Mouse (Mus musculus) liver, embryonic 12.5 days (tissue): ENCODE data around the gene Arid5b. TPM values are rescaled to one million over a fixed set of nuclear protein-coding genes. Genes with fewer than 3 reads are reported as not detected.

ENCODE experiments used
- ATAC-seq: fragments of 200-750 bp; cut with Nextera tagmentation; 2 replicates; pipeline ENCODE4 v1.8.0; 2017; ENCODE audit warnings: moderate number of reproducible peaks, mild to moderate bottlenecking, moderate library complexity
- H3K27ac ChIP-seq: fragments of 300-500 bp; sonication (generic); 2 replicates; pipeline ENCODE4 v1.5.1; 2016; ENCODE audit warnings: mild to moderate bottlenecking
- H3K27me3 ChIP-seq: fragments of 300-500 bp; sonication (generic); replicated peaks from 2 replicates; pipeline ENCODE4 v1.6.1; 2016; ENCODE audit warnings: mild to moderate bottlenecking, moderate library complexity
- H3K36me3 ChIP-seq: fragments of 300-500 bp; sonication (generic); 2 replicates; pipeline ENCODE4 v1.6.1; 2016; ENCODE audit warnings: mild to moderate bottlenecking, moderate library complexity
- H3K4me1 ChIP-seq: fragments of 300-500 bp; sonication (generic); 2 replicates; pipeline ENCODE4 v1.6.1; 2016
- H3K4me2 ChIP-seq: fragments of 300-500 bp; sonication (generic); 2 replicates; pipeline ENCODE4 v1.6.1; 2016; ENCODE audit warnings: mild to moderate bottlenecking, moderate library complexity
- H3K4me3 ChIP-seq: fragments of 300-500 bp; sonication (generic); 2 replicates; pipeline ENCODE4 v1.5.1; 2016; ENCODE audit warnings: mild to moderate bottlenecking, moderate library complexity
- H3K9ac ChIP-seq: fragments of 300-500 bp; sonication (generic); 2 replicates; pipeline ENCODE4 v1.6.1; 2016; ENCODE audit warnings: mild to moderate bottlenecking, moderate library complexity
- H3K9me3 ChIP-seq: fragments of 300-500 bp; sonication (generic); replicated peaks from 2 replicates; pipeline ENCODE4 v1.6.1; 2016; ENCODE audit warnings: mild to moderate bottlenecking, moderate library complexity
- WGBS: fragments of 180-500 bp; shearing (Covaris S2); methylation state at CpG from one replicate; pipeline ENCODE4 v1.1.7; 2016; ENCODE audit not compliant: insufficient replicate concordance; 5-methylcytosine and 5-hydroxymethylcytosine counted together
- polyA plus RNA-seq: library from polyadenylated mRNA; unstranded; fragments of >200 nt; fragmentation: Nextera tagmentation; extraction: Ambion mirVana; gene quantifications from 2 replicates; pipeline ENCODE4 v1.2.1, GENCODE M21; 2016

Arid5b gene
- polyA plus RNA-seq, 1 experiment from 2014 or later, result 7.2 TPM

DNA sequence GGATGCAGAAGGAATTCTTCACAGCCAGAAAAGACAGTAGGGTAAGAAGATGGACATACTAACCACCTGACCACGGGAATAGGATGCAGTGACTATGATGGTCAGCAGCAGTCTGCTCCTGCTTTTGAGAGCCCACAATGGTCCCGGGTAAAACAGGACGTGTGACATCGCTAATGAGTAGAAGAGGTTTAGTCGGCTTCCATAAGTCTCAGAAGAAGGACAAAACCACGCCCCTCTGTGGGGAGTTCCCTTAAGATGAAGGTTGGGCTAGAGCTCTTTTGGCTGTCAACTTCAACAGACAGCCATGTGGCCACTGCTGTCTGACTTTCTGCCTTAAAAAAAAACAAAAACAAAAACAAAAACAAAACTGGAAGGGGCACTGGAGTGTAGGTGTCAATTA lies 74.1 kb downstream of the Arid5b start:
- H3K9ac ChIP-seq, result no peak overlapping the region
- no peak overlapping the region for H3K4me2 ChIP-seq
- no peak overlapping the region for H3K27ac ChIP-seq
- WGBS, result 64% methylated on average over 6 of the region's 6 CpGs
- ATAC-seq, result no peak
- no peaks in the 10 kb centered on the region for H3K4me1 ChIP-seq
- H3K36me3 ChIP-seq, result no peaks in the 10 kb centered on the region
- H3K9me3 ChIP-seq, result no peaks in the 10 kb centered on the region
- H3K27me3 ChIP-seq, result no peaks in the 10 kb centered on the region
- no peak overlapping the region for H3K4me3 ChIP-seq

DNA sequence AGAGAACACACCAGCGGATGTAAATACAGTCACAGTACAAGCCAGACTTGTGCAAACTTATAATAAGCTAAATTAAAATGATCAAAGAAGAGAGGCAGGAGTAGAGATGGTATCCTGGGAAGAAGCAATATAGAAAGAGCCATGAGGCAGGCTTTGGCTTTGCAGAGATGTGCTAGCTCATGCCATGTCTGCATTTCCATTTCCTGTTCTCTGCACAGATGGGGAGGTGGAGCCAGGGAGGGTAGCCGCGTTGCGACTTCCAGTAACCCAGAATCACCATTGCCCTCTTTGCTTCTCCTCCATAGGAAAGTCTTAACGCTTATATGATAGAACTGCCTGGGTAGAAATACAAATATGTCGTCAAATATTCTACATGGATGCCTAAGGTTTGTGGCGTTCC lies 74.7 kb downstream of the Arid5b start:
- no peak overlapping the region for H3K9ac ChIP-seq
- H3K27me3 ChIP-seq, result no peaks in the 10 kb centered on the region
- no peak overlapping the region for H3K27ac ChIP-seq
- no peak overlapping the region for H3K4me2 ChIP-seq
- H3K9me3 ChIP-seq, result no peaks in the 10 kb centered on the region
- ATAC-seq, result no peak
- no peaks in the 10 kb centered on the region for H3K4me1 ChIP-seq
- 71% methylated on average over 7 of the region's 7 CpGs for WGBS
- H3K36me3 ChIP-seq, result no peaks in the 10 kb centered on the region
- H3K4me3 ChIP-seq, result no peak overlapping the region

DNA sequence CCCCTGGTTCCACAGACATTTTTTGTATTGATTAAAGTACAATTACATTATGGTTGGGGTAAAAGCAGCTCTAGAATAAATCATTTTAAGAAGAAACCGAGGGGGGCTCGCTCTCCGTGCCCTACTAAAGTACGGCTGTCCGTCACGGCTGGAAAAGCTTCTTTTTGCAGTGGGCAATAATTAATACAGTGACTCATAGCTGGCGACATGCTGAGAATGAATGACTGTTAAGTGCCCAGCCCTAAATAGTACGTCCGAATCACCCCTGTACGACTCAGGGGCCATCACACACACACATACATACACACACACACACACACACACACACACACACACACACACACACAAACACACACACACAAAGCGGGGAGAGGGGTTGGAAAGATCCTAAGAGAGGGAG lies 75.2 kb downstream of the Arid5b start:
- no peak for ATAC-seq

DNA sequence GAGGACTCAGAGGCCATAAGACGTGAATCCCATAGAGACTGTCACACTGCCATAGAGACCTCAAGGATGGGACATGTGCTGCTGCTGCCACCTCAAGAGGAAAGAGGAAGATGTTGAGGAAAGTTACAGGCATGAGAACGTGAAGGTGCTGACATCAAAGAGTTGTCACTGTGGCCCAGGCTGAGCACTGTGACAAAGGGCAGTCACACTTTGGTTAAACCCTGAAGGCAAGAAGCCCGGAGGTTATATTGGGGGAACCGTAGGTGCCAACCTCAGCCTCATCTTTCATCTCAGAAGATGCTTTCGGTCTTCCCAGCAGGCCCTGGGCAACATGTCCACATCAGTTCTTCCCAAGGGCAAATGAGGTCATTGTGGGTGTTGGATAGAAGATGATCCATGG lies 79.1 kb downstream of the Arid5b start:
- Histone ChIP-seq H3K27ac (no peak overlapping the region), H3K4me2 (no peak overlapping the region), H3K9me3 (no peaks in the 10 kb centered on the region), H3K9ac (no peak overlapping the region), H3K27me3 (no peaks in the 10 kb centered on the region), H3K36me3 (no peaks in the 10 kb centered on the region), H3K4me1 (peaks cover 6% of the 10 kb centered on the region; the same call in 1 of the 2 replicates), H3K4me3 (no peak overlapping the region)
- 67% methylated on average over 5 of the region's 5 CpGs for WGBS
- no peak for ATAC-seq

More for the DNA sequence above, 75.2 kb downstream of the Arid5b start:
- Histone ChIP-seq H3K36me3 (no peaks in the 10 kb centered on the region), H3K9ac (no peak overlapping the region), H3K4me1 (no peaks in the 10 kb centered on the region), H3K9me3 (no peaks in the 10 kb centered on the region), H3K4me3 (no peak overlapping the region), H3K27me3 (no peaks in the 10 kb centered on the region), H3K27ac (no peak overlapping the region), H3K4me2 (no peak overlapping the region)
- WGBS, result 70% methylated on average over 11 of the region's 11 CpGs

DNA sequence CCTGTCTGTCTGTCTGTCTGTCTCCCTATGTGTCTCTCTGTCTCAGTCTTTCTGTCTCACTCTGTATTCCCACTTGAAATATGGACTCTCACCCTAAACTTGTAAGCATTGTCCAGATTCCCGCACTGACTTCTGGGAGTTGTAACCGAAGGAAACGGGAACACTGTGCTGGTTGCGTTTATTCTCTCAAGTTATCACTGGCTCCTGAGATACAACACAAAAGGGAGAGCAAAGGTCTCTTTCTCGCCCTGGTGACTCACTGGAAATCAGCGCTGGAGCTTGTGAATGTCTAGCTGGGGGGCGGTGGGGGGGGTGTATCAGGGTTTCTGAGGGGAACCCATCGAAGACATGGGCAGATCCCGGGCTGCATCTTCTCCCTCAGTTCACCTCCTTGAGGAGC lies 82.2 kb downstream of the Arid5b start:
- H3K9me3 ChIP-seq, result no peaks in the 10 kb centered on the region
- H3K4me2 ChIP-seq, result no peak overlapping the region
- no peak overlapping the region for H3K4me3 ChIP-seq
- no peak overlapping the region for H3K9ac ChIP-seq
- no peaks in the 10 kb centered on the region for H3K27me3 ChIP-seq
- no peaks in the 10 kb centered on the region for H3K36me3 ChIP-seq
- H3K4me1 ChIP-seq, result peaks cover 15% of the 10 kb centered on the region; the same call in 1 of the 2 replicates
- WGBS, result 63% methylated on average over 9 of the region's 9 CpGs
- H3K27ac ChIP-seq, result no peak overlapping the region
- no peak for ATAC-seq

DNA sequence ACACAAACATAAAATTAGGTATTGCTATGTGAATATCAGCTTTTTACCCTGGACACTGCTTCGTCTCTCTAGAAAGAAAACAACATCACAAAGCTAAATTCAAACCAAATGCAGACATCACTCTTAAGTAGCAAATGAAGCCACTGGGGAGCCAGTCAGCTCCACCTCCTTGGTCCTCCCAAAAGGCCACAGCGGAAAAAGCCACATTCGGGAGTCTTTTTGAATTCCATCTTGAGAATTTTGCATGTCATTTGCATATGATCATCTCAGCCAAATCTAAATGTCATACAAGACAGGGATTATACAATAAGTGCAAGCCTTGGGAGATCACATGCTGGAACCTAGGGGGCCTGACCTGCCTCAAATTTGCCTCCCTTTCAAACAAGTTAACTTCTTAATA lies 85.0 kb downstream of the Arid5b start:
- H3K27me3 ChIP-seq, result no peaks in the 10 kb centered on the region
- no peak for ATAC-seq
- WGBS, result 68% methylated on average over 3 of the region's 3 CpGs
- no peaks in the 10 kb centered on the region for H3K36me3 ChIP-seq
- H3K4me1 ChIP-seq, result peaks cover 15% of the 10 kb centered on the region; the same call in 1 of the 2 replicates
- H3K4me3 ChIP-seq, result no peak overlapping the region
- H3K9me3 ChIP-seq, result no peaks in the 10 kb centered on the region
- H3K4me2 ChIP-seq, result no peak overlapping the region
- H3K27ac ChIP-seq, result no peak overlapping the region
- no peak overlapping the region for H3K9ac ChIP-seq

DNA sequence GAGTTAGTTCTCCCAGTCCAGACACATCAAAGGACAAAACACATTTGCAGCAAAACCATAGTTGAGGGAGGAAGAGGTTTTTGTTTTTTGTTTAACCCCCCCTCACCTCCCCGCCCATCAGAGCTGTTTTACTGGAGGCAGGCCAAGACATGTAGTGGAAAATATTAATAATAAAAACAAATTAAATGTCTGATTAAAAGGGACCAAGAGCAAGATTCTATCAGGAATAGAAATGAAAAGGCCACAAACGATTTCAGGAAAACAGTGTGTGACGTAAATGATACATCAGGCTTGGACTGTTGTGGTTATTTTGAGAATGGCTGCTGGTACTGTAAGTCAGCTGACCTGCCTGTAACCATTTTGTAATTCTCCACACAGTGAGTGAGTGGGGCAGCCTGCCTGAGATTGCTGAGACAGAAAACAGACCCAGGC lies 85.7 kb downstream of the Arid5b start:
- Histone ChIP-seq H3K36me3 (no peaks in the 10 kb centered on the region), H3K27ac (no peak overlapping the region), H3K4me3 (no peak overlapping the region), H3K27me3 (no peaks in the 10 kb centered on the region), H3K9ac (no peak overlapping the region), H3K4me2 (no peak overlapping the region), H3K9me3 (no peaks in the 10 kb centered on the region), H3K4me1 (peaks cover 15% of the 10 kb centered on the region; the same call in 1 of the 2 replicates)
- no peak for ATAC-seq
- WGBS, result 42% methylated on average over 3 of the region's 3 CpGs

DNA sequence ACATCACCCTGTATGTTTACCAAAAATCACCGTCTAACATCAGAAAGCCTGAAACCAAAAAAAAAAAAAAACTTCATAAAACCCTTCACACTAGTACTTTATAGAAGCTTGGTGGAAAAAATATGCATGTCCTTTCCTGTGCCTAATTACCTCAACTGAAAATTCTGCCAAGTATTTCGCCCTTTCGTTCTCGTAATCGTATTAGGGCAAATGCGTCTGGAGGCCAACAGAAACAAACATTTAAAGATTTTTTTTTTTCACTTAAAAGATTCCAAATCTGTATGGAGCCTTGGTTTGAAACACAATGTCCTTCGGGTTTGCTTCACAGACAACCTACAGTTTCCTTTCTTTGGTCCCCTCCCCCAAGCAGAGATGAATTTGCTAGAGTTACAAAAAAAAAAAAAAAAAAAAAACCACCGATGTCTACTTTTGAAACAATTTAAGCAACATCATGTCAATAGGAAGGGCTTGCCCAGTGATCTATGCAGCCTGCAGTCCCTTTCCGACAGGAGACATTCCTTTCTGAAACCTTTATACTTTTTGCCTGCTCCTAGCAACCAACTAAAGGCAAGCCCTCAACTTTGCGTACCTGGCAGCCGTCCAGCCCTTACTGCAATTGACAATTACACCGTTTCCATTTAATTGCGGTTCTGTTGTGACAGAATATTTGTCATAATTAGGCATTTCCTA lies 86.7 kb downstream of the Arid5b start:
- Histone ChIP-seq H3K4me3 (no peak overlapping the region), H3K4me2 (peak overlapping the region; percentile 24; the same call in 1 of the 2 replicates), H3K9me3 (no peaks in the 10 kb centered on the region), H3K27me3 (no peaks in the 10 kb centered on the region), H3K27ac (no peak overlapping the region), H3K9ac (no peak overlapping the region), H3K36me3 (no peaks in the 10 kb centered on the region), H3K4me1 (peaks cover 15% of the 10 kb centered on the region; the same call in 1 of the 2 replicates)
- WGBS, result 66% methylated on average over 13 of the region's 13 CpGs
- ATAC-seq, result no peak

DNA sequence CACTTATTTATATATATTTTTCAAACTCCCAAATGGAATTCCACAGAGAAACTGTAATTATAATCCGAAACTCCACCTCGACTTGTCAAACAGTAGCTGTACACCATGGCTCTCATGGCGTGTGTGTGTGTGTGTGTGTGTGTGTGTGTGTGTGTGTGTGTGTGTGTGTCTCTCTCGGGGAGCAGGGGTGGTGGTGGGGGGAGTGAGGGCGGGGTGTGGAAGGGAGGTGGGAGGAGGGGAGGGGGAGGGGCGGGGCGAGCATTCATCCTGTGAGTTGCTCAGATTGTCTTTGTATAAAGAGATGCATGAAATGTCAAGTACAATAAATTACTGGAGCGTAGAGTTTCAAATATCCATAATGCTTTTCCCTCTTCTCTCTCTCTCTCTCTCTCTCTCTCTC lies 87.4 kb downstream of the Arid5b start:
- Histone ChIP-seq H3K4me2 (no peak overlapping the region), H3K9me3 (no peaks in the 10 kb centered on the region), H3K9ac (no peak overlapping the region), H3K36me3 (no peaks in the 10 kb centered on the region), H3K4me3 (no peak overlapping the region), H3K27ac (no peak overlapping the region), H3K4me1 (peaks cover 11% of the 10 kb centered on the region; the same call in 1 of the 2 replicates), H3K27me3 (no peaks in the 10 kb centered on the region)
- WGBS, result 68% methylated on average over 4 of the region's 8 CpGs
- ATAC-seq, result no peak

DNA sequence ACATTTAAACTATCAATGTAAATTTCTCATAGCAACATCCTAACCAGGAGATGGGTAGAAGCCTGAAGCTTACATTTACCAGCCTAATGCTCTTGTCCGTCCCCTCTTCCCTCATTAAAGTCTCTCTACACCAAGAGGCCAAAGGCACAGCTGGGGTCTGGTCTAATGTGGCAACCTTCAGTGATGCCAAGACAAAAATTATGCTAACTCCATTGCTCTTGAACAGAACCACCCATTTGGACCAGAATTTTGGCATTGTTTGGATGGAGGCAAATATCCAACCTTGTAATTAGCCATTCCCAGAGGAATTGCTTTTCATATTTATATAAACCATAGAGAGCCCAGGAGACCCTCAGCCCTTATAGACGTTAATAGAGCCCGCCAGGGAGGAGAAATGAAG lies 88.7 kb downstream of the Arid5b start:
- H3K9ac ChIP-seq, result no peak overlapping the region
- peaks cover 5% of the 10 kb centered on the region; the same call in 1 of the 2 replicates for H3K36me3 ChIP-seq
- no peak overlapping the region for H3K4me3 ChIP-seq
- H3K4me1 ChIP-seq, result peaks cover 9% of the 10 kb centered on the region; the same call in 1 of the 2 replicates
- H3K27ac ChIP-seq, result no peak overlapping the region
- 67% methylated on average over 3 of the region's 3 CpGs for whole genome bisulfite sequencing
- no peaks in the 10 kb centered on the region for H3K27me3 ChIP-seq
- H3K9me3 ChIP-seq, result no peaks in the 10 kb centered on the region
- H3K4me2 ChIP-seq, result no peak overlapping the region
- no peak for ATAC-seq

DNA sequence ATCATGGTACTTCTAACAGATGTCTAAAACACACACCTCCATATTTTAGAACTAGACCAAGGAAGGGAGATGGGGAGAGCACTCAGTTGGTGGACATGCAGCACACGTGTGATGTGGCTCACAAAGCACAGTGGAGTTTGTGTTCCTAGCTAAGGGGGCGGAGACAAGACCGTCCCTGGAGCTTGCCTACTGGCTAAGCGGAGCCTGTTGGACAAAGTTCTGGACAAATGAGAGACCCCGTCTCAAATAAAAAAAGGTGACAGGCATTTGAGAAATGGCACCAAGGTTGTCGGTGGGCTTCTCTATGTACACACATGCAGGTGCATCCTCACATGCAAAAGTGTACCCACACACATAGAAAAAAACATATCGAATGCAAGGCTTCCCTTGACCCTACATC lies 95.4 kb downstream of the Arid5b start:
- H3K9ac ChIP-seq, result no peak overlapping the region
- no peak overlapping the region for H3K4me3 ChIP-seq
- peaks cover 10% of the 10 kb centered on the region for H3K4me1 ChIP-seq
- no peak overlapping the region for H3K4me2 ChIP-seq
- 72% methylated on average over 7 of the region's 7 CpGs for WGBS
- no peak overlapping the region for H3K27ac ChIP-seq
- ATAC-seq, result no peak
- H3K9me3 ChIP-seq, result no peaks in the 10 kb centered on the region
- H3K27me3 ChIP-seq, result no peaks in the 10 kb centered on the region
- peaks cover 10% of the 10 kb centered on the region; the same call in 1 of the 2 replicates for H3K36me3 ChIP-seq

DNA sequence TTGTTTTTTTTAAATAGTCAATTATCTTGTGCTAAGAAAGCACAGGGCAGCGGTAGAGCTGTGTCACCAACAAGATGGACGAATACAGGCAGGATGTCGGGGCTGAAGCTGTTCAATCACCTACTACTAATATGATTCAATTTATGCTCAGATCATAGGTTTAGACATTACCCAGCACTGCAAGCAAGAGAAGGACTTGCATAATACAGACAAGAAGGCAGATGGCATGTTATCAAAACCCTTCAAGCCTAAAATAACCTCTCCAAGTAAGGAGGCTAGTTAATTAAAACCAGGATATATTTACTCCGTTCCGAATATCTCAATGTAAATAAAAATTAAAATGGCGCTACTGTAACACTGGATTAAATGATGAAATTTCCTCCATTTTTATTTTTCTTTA lies 96.3 kb downstream of the Arid5b start:
- H3K4me3 ChIP-seq, result no peak overlapping the region
- no peak overlapping the region for H3K4me2 ChIP-seq
- H3K27ac ChIP-seq, result no peak overlapping the region
- H3K9ac ChIP-seq, result no peak overlapping the region
- H3K36me3 ChIP-seq, result peaks cover 10% of the 10 kb centered on the region; the same call in 1 of the 2 replicates
- no peaks in the 10 kb centered on the region for H3K9me3 ChIP-seq
- 88% methylated on average over 6 of the region's 6 CpGs for WGBS
- H3K27me3 ChIP-seq, result no peaks in the 10 kb centered on the region
- no peak for ATAC-seq
- peaks cover 10% of the 10 kb centered on the region for H3K4me1 ChIP-seq

DNA sequence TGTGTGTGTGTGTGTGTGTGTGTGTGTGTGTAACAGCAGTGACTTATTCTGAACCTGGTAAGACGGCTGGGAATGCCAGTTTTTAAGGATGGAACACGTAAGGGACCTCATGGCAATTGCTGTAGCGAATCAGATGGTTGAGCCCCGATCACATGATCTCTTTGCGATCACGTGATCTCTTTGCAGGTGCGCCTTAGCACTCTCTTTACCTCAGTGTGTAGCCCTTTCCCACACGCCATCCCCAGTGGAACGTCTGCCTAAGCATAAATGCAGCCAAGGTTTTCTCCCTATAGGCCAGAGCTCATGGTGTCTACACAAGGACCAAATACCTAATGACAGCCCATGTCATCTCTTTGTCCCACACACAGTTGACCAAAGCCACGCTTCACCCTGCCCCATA lies 97.4 kb downstream of the Arid5b start:
- Histone ChIP-seq H3K36me3 (peaks cover 10% of the 10 kb centered on the region; the same call in 1 of the 2 replicates), H3K9ac (no peak overlapping the region), H3K4me2 (no peak overlapping the region), H3K27ac (no peak overlapping the region), H3K27me3 (no peaks in the 10 kb centered on the region), H3K4me3 (no peak overlapping the region), H3K9me3 (no peaks in the 10 kb centered on the region), H3K4me1 (peaks cover 10% of the 10 kb centered on the region)
- 86% methylated on average over 10 of the region's 10 CpGs for WGBS
- ATAC-seq, result no peak
